Mouse (Mus musculus): ENCODE measurements at regions not wholly inside any gene's neighbourhood (a gene's known extent, or its start where the extent isn't known, plus 50 kb on each side); places are given as distances from the start of the nearest gene placed in this dataset.

DNA sequence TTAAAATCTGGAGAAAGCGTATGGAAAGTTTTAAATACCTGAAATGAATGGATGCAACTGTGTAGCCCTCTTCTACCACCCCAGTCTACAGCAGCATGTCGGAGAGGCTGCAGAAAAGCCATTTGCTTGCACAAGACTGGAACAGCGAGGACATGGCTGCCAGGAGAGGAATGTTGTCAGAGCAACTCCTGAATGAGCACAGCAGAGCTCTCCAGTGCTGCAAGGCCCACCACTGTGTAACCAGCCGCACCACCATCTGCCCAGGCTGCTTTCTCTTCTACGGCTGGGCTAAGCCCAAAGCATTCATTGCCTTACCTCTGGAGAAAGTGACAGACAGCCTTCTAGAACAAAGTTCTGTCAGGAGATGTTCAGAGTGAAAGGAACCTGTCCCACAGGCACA, 65.3 kb upstream of the Gm11238 start:
- 86% methylated on average over 5 of the region's 5 CpGs for WGBS
- no peak for ATAC-seq (ENCODE audit: low FRiP score, low TSS enrichment)

DNA sequence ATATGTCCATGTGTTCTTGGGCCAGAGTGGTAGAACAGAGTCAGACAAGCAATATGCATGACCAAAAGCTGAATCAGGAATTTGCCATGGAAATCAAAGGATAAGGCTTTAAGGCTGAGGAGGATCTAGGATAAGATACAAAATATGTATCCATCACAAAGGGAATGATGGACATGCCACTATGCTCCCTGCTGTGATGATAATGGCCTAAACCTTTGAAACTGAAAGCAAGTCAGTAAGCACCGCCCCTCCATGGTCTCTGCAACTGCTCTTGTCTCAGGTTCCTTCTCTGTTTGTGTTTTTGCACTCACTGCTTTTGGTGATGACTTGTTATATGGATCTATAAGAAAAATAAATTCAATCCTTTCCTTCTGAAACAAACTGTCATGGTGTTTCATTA, 76.1 kb upstream of the Gm11238 start:
- WGBS = 88% methylated on average over 1 of the region's 1 CpGs
- no peak for ATAC-seq (ENCODE audit: low FRiP score, low TSS enrichment)
- Histone ChIP-seq H3K9ac (ENCODE audit: low read depth, low read length) (no peak overlapping the region), H3K9me3 (ENCODE audit: control insufficient read depth, low read length) (no peaks in the 10 kb centered on the region), H3K36me3 (ENCODE audit: control insufficient read depth, insufficient read depth, low read length) (no peaks in the 10 kb centered on the region), H3K4me3 (ENCODE audit: low read length) (no peak overlapping the region), H3K27me3 (ENCODE audit: control insufficient read depth, insufficient read depth, low read length) (no peaks in the 10 kb centered on the region), H3K4me2 (replicated peaks; ENCODE audit: low read depth, low read length) (no peak overlapping the region), H3K27ac (ENCODE audit: low read depth, low read length) (no peak overlapping the region), H3K4me1 (ENCODE audit: control insufficient read depth, insufficient read depth, low read length) (no peaks in the 10 kb centered on the region)

More for the DNA sequence above, 65.3 kb upstream of the Gm11238 start:
- no peak overlapping the region for H3K27ac ChIP-seq (ENCODE audit: low read depth, low read length)
- no peak overlapping the region for H3K9ac ChIP-seq (ENCODE audit: low read depth, low read length)
- H3K4me2 ChIP-seq (replicated peaks; ENCODE audit: low read depth, low read length) = no peak overlapping the region
- H3K4me1 ChIP-seq (ENCODE audit: control insufficient read depth, insufficient read depth, low read length) = no peaks in the 10 kb centered on the region
- no peaks in the 10 kb centered on the region for H3K36me3 ChIP-seq (ENCODE audit: control insufficient read depth, insufficient read depth, low read length)
- no peaks in the 10 kb centered on the region for H3K9me3 ChIP-seq (ENCODE audit: control insufficient read depth, low read length)
- no peaks in the 10 kb centered on the region for H3K27me3 ChIP-seq (ENCODE audit: control insufficient read depth, insufficient read depth, low read length)
- H3K4me3 ChIP-seq (ENCODE audit: low read length) = no peak overlapping the region

DNA sequence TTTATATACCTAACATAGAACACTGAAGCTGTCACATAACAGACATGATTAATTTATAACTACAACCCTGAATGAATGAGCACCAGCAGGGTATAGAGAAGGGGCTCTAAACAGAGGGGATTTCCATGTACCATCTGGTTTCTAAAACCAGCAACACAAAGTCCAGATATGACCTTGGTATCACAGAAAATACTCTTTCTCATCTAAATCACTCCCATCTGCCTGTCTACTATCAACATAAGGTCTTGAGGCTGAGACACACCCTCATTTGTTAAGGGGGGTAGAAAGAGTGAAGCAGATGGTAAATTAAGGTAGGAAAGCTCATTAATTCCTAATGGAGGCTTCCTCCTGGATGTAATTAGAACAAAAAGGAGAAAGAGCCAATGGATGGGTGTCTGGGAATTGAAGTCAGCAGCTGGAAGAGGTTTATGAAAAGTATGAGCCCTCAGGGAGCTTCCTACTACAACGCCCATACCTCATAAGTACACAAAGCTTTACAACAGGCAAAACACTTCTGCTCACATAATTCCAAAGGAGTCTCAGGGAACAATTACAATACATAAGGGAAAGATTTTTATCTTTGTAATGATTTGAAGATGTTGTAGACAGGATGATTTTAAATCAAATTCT, 83.0 kb upstream of the Gm11238 start:
- H3K9ac ChIP-seq (ENCODE audit: low read depth, low read length) = no peak overlapping the region
- no peak overlapping the region for H3K4me3 ChIP-seq (ENCODE audit: low read length)
- H3K36me3 ChIP-seq (ENCODE audit: control insufficient read depth, insufficient read depth, low read length) = no peaks in the 10 kb centered on the region
- no peaks in the 10 kb centered on the region for H3K27me3 ChIP-seq (ENCODE audit: control insufficient read depth, insufficient read depth, low read length)
- 82% methylated on average over 1 of the region's 1 CpGs for WGBS
- no peaks in the 10 kb centered on the region for H3K4me1 ChIP-seq (ENCODE audit: control insufficient read depth, insufficient read depth, low read length)
- no peak overlapping the region for H3K27ac ChIP-seq (ENCODE audit: low read depth, low read length)
- no peak for ATAC-seq (ENCODE audit: low FRiP score, low TSS enrichment)
- peaks cover 2% of the 10 kb centered on the region; the same call in 1 of the 2 replicates for H3K9me3 ChIP-seq (ENCODE audit: control insufficient read depth, low read length)
- H3K4me2 ChIP-seq (replicated peaks; ENCODE audit: low read depth, low read length) = no peak overlapping the region

DNA sequence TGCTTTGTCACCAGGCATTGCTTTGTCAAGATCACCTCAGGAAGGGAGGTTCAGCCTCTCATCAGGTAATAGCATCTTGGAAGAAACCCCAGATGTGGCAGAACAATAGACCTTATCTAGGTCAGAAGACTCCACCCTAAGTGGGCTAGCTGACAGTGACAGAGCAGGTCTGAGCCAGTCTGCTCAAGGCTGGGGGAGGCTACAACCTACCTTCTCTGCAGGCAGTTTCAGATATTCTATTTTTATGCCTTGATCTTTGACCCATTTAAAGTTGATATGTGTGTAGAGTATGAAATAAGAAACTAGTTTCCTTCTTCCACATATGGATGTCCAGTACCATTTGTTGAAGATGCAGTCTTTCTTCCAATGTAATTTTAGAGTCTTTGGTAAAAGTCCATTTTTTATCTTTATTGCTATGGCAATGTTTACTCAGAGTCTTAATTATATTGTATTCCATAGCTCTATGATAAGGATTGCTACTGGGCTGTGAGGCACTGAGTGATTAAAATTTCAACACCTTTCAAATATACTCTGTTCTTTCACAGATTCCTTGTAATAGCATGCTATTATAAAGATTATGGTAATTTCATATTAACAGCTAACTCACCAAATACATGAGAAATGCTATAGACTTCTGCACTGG, 88.8 kb upstream of the Gm11238 start:
- Histone ChIP-seq H3K27ac (ENCODE audit: low read depth, low read length) (no peak overlapping the region), H3K4me1 (ENCODE audit: control insufficient read depth, insufficient read depth, low read length) (no peaks in the 10 kb centered on the region), H3K4me3 (ENCODE audit: low read length) (no peak overlapping the region), H3K27me3 (ENCODE audit: control insufficient read depth, insufficient read depth, low read length) (no peaks in the 10 kb centered on the region), H3K9me3 (ENCODE audit: control insufficient read depth, low read length) (no peaks in the 10 kb centered on the region), H3K36me3 (ENCODE audit: control insufficient read depth, insufficient read depth, low read length) (no peaks in the 10 kb centered on the region), H3K4me2 (replicated peaks; ENCODE audit: low read depth, low read length) (no peak overlapping the region), H3K9ac (ENCODE audit: low read depth, low read length) (no peak overlapping the region)
- no peak for ATAC-seq (ENCODE audit: low FRiP score, low TSS enrichment)

DNA sequence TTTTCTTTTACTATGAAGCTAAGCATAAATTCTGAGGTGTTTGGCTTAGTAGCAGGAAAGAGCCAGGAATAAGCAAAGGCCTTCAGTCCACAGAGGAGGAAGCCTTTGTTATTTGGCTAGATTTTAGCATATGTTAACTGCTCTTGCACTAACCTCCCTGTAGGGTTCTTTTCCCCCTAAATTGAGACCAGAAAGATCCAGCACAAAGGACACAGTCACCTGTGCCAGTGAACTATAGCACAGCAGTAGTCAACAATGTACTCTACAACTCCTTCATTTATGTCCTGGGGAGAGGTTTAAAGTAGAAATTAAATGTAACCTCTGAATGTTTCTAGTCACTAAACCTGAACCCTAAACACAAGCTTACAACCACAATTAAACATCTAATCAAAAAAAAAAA, 90.1 kb upstream of the Gm11238 start:
- no peak overlapping the region for H3K4me3 ChIP-seq (ENCODE audit: low read length)
- H3K9ac ChIP-seq (ENCODE audit: low read depth, low read length) = no peak overlapping the region
- no peak overlapping the region for H3K27ac ChIP-seq (ENCODE audit: low read depth, low read length)
- no peaks in the 10 kb centered on the region for H3K36me3 ChIP-seq (ENCODE audit: control insufficient read depth, insufficient read depth, low read length)
- H3K27me3 ChIP-seq (ENCODE audit: control insufficient read depth, insufficient read depth, low read length) = no peaks in the 10 kb centered on the region
- ATAC-seq (ENCODE audit: low FRiP score, low TSS enrichment) = no peak
- no peaks in the 10 kb centered on the region for H3K9me3 ChIP-seq (ENCODE audit: control insufficient read depth, low read length)
- H3K4me1 ChIP-seq (ENCODE audit: control insufficient read depth, insufficient read depth, low read length) = no peaks in the 10 kb centered on the region
- H3K4me2 ChIP-seq (replicated peaks; ENCODE audit: low read depth, low read length) = no peak overlapping the region

DNA sequence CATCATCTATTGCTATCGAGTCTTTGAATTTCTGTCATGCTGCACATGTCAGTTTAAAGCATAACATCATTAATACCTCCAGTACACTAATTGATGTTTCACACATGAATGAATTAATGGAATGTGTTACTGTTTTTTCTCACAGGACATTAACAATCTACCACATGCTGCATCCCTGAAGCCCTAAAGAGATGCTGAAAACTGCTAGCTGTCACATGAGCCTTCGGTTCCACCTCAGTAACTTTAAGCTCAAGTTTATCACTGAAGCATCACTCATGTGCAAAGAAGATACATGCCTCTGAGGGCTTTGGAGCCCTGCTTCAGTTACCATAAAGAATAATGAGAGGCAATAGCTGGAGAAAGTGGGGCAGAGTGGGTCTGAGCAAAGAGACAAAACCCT, 91.0 kb upstream of the Gm11238 start:
- Histone ChIP-seq H3K27me3 (ENCODE audit: control insufficient read depth, insufficient read depth, low read length) (no peaks in the 10 kb centered on the region), H3K4me3 (ENCODE audit: low read length) (no peak overlapping the region), H3K9ac (ENCODE audit: low read depth, low read length) (no peak overlapping the region), H3K4me2 (replicated peaks; ENCODE audit: low read depth, low read length) (no peak overlapping the region), H3K9me3 (ENCODE audit: control insufficient read depth, low read length) (no peaks in the 10 kb centered on the region), H3K4me1 (ENCODE audit: control insufficient read depth, insufficient read depth, low read length) (no peaks in the 10 kb centered on the region), H3K27ac (ENCODE audit: low read depth, low read length) (no peak overlapping the region), H3K36me3 (ENCODE audit: control insufficient read depth, insufficient read depth, low read length) (no peaks in the 10 kb centered on the region)
- ATAC-seq (ENCODE audit: low FRiP score, low TSS enrichment) = no peak; the same call in 1 of the 2 replicates
- WGBS = 42% methylated on average over 2 of the region's 2 CpGs

- ATAC-seq (ENCODE audit: low FRiP score, low TSS enrichment) = no peak
- Histone ChIP-seq H3K4me1 (ENCODE audit: control insufficient read depth, insufficient read depth, low read length) (no peaks in the 10 kb centered on the region), H3K36me3 (ENCODE audit: control insufficient read depth, insufficient read depth, low read length) (no peaks in the 10 kb centered on the region), H3K9me3 (ENCODE audit: control insufficient read depth, low read length) (no peaks in the 10 kb centered on the region), H3K27me3 (ENCODE audit: control insufficient read depth, insufficient read depth, low read length) (no peaks in the 10 kb centered on the region), H3K4me2 (replicated peaks; ENCODE audit: low read depth, low read length) (no peak overlapping the region), H3K9ac (ENCODE audit: low read depth, low read length) (no peak overlapping the region), H3K4me3 (ENCODE audit: low read length) (no peak overlapping the region), H3K27ac (ENCODE audit: low read depth, low read length) (no peak overlapping the region)
- WGBS = 77% methylated on average over 2 of the region's 2 CpGs
Observed at GRCm38 (mm10) chr4:73506860-73507259, 100.8 kb upstream of the Gm11238 start.

DNA sequence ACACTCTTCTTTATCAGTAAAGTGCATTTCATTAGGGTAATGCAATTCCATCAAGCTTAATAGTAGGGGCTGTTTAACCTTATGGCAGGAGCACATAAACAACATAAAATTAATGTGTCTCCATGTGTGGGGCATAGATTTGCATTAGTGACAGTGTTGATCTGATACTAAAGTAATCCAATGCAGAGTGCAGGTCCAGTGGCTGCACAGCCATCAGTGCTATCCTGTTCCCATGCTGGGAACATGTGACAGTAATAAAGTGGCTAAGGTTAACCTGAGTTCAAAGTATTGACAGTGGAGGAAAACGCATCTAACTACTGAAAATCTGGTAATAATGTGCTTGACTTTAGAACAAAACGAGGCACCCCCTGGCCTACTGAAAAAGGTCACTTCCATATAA, 84.3 kb upstream of the Gm11487 start:
- H3K9ac ChIP-seq (ENCODE audit: low read depth, low read length) = no peak overlapping the region
- ATAC-seq (ENCODE audit: low FRiP score, low TSS enrichment) = peak; percentile 97
- H3K27ac ChIP-seq (ENCODE audit: low read depth, low read length) = no peak overlapping the region
- no peaks in the 10 kb centered on the region for H3K36me3 ChIP-seq (ENCODE audit: control insufficient read depth, insufficient read depth, low read length)
- H3K4me1 ChIP-seq (ENCODE audit: control insufficient read depth, insufficient read depth, low read length) = no peaks in the 10 kb centered on the region
- no peak overlapping the region for H3K4me3 ChIP-seq (ENCODE audit: low read length)
- WGBS = 9% methylated on average over 2 of the region's 2 CpGs
- H3K4me2 ChIP-seq (replicated peaks; ENCODE audit: low read depth, low read length) = no peak overlapping the region
- no peaks in the 10 kb centered on the region; the same call in 1 of the 2 replicates for H3K9me3 ChIP-seq (ENCODE audit: control insufficient read depth, low read length)
- H3K27me3 ChIP-seq (ENCODE audit: control insufficient read depth, insufficient read depth, low read length) = no peaks in the 10 kb centered on the region

DNA sequence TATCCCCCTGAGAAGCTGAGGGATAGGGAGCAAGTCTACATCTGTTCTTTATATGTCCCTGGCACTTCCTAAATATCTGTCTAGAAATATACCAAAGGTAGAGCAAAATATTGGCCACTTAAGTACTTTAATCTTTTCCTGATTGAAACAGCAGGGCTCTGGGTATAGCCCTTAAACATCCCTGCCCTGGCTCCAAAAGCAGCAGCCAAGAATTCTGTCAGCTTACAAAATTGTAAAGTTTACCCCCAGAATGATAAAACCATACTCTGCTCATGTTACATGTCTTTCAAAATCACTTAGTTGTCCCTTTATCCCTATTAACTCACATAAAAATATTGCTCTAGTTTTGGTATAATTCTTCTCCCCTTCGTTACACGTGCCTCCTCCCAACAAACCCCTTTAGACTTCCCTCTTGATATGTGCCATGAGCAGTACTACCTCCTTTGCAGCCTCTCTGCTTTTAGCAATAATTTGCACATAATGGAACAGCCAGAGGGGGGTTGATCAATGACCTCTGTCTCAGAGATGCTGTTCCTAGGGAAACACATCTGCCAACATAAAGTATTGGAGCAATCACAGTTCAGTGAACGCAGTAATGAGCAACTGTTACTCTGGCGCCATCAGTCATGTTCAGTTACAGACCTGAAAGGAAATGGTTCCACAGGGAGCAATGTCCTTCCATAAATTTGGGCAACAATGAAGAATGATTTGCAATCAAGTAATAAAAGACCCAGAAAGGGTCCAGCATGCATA, 83.6 kb upstream of the Gm11487 start:
- Histone ChIP-seq H3K9ac (ENCODE audit: low read depth, low read length) (no peak overlapping the region), H3K9me3 (ENCODE audit: control insufficient read depth, low read length) (no peaks in the 10 kb centered on the region; the same call in 1 of the 2 replicates), H3K4me3 (ENCODE audit: low read length) (no peak overlapping the region), H3K27ac (ENCODE audit: low read depth, low read length) (no peak overlapping the region), H3K27me3 (ENCODE audit: control insufficient read depth, insufficient read depth, low read length) (no peaks in the 10 kb centered on the region), H3K36me3 (ENCODE audit: control insufficient read depth, insufficient read depth, low read length) (no peaks in the 10 kb centered on the region), H3K4me2 (replicated peaks; ENCODE audit: low read depth, low read length) (no peak overlapping the region), H3K4me1 (ENCODE audit: control insufficient read depth, insufficient read depth, low read length) (no peaks in the 10 kb centered on the region)
- ATAC-seq (ENCODE audit: low FRiP score, low TSS enrichment) = peak; percentile 92
- 23% methylated on average over 4 of the region's 4 CpGs for WGBS
